Mouse (Mus musculus) olfactory bulb, adult 2 months (tissue): ENCODE data around the gene Gtf2a1l. TPM values are rescaled to one million over a fixed set of nuclear protein-coding genes. Genes with fewer than 3 reads are reported as not detected.

Experiments
- H3K27ac ChIP-seq: fragments of 200-500 bp; 2 replicates; pipeline ENCODE4 v1.5.1; 2012; ENCODE audit warnings: low read depth, low read length; ENCODE audit not compliant: insufficient read depth
- H3K4me1 ChIP-seq: fragments of 200-500 bp; 2 replicates; pipeline ENCODE4 v1.6.1; 2012; ENCODE audit warnings: low read length; ENCODE audit not compliant: control insufficient read depth, insufficient read depth
- H3K4me3 ChIP-seq: fragments of 200-500 bp; 2 replicates; pipeline ENCODE4 v1.5.1; 2012; ENCODE audit warnings: mild to moderate bottlenecking, low read depth, low read length, moderate library complexity; ENCODE audit not compliant: insufficient read depth
- CTCF ChIP-seq: fragments of 200-500 bp; IDR thresholded peaks from 2 replicates; pipeline ENCODE4 v1.5.1; 2012; ENCODE audit warnings: low read depth, mild to moderate bottlenecking, low read length, moderate library complexity; ENCODE audit not compliant: insufficient read depth
- POLR2A ChIP-seq: fragments of 200-500 bp; IDR thresholded peaks from 2 replicates; pipeline ENCODE4 v1.6.1; 2012; ENCODE audit warnings: mild to moderate bottlenecking, low read depth, low read length, moderate library complexity; ENCODE audit not compliant: insufficient read depth
- WGBS: fragments of 180-500 bp; shearing (Covaris S2); methylation state at CpG from one replicate; pipeline ENCODE4 v1.1.7; 2018; 5-methylcytosine and 5-hydroxymethylcytosine counted together
- polyA plus RNA-seq: library from polyadenylated mRNA; stranded (reverse); fragments of >200 nt; gene quantifications from 2 replicates; pipeline ENCODE4 v1.2.4, GENCODE M21; 2012; ENCODE audit warnings: low replicate concordance; ENCODE audit not compliant: missing spikeins, insufficient read depth, insufficient read length

Gtf2a1l gene
- polyA plus RNA-seq, 1 experiment = not detected

DNA sequence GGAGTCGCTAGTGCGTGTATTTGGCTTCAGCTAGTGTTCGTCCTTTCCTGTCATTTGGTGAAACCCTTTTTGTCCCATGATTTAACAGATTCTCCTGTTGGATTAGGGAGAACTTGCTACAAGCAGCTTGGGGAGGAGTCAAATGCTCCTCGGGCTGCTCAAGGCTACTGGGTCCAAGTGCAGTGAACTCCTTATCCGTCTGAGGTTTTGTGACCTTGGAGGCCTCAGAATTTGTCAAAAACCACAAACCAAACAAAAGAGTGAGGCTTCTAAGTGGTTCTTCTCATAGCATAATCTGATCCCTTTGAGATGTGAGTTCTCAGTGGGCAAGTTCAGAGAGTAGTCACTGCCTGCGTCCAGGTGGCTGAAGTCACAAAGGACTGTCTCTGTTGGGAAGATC, 87.3 kb downstream of the Gtf2a1l start:
- Histone ChIP-seq H3K27ac (no peak overlapping the region), H3K4me1 (peaks cover 31% of the 10 kb centered on the region), H3K4me3 (no peak overlapping the region)
- WGBS = 73% methylated on average over 6 of the region's 6 CpGs
- no peak for TF ChIP-seq POLR2A
- TF ChIP-seq CTCF = no peak

DNA sequence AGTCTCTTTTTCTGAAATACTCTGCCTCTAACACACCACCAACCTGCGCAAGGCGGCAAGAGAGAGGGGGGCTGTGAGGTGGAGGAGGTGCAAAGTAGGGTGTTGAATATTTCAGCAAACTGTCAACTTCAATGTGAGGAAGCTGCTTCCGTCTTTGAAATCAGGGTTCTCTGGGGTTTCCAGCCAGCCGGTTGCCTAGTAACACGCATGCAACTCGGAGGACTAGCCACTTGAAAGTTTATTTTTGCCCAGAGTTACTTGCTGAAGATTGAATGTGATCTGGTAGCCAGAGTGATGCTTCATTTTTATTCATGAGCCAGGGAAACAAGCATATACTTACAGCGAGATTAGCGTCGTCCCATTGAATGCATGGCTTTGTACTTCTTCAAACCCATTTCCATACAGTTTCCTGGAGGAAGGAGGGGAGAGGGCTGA, 89.6 kb downstream of the Gtf2a1l start:
- Histone ChIP-seq H3K4me1 (peaks cover 35% of the 10 kb centered on the region), H3K4me3 (no peak overlapping the region), H3K27ac (no peak overlapping the region)
- no peak for TF ChIP-seq CTCF
- TF ChIP-seq POLR2A = no peak
- WGBS = 23% methylated on average over 9 of the region's 9 CpGs

DNA sequence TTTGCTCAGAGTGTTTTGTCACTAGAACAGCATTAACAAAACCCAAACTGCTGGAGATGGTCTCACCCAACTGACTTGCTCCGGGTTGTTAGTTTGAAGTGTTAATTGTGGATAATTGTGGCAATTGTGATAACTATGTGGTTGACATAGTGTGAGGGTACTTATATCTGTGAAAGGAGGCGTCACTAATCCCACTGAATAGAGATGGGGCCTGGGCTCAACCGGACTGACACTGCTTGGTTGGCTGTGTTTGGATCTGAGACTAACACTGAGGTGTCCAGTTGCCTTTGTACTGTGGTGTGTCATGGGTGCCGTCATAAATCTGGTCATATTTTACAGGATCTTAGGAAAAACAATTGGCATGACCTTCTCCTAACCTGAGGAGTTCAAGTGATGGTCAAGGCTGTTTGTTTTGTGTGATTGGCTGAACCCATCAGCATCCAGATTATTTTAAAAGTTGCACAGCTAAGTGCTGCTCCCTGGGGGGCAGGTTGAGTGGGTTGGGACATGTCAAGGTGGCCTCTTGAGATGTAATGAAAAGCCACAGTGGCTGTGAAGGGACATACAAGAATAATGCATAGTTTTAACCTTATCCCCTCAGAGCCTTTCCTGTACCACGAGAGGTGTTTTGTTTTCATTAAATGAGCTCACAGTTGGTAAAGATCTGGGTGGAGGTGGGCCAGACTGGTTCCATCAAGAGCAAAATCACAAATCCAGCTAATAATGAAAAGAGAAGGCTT, 95.1 kb downstream of the Gtf2a1l start:
- Histone ChIP-seq H3K4me3 (no peak overlapping the region), H3K4me1 (peaks cover 14% of the 10 kb centered on the region), H3K27ac (no peak overlapping the region)
- no peak for TF ChIP-seq CTCF
- TF ChIP-seq POLR2A = no peak
- WGBS = 49% methylated on average over 5 of the region's 5 CpGs

DNA sequence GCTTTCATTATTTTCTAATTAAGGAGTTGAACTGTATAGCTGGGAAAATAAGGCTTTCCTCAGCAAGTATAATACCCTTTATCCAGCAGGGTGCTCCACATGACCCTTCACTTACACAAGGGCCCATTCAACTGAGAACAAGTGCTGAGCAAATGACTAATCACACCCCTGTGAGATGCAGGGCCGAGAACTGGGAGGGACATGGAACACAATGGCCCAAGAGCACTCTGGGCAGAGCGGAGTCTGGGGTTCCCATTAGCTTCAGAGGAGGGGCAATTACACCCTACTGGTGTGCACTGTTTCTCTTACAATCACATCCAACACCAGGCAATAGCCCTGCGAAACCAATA, 95.7 kb downstream of the Gtf2a1l start:
- no peak overlapping the region for H3K27ac ChIP-seq
- 56% methylated on average over 3 of the region's 3 CpGs for WGBS
- TF ChIP-seq CTCF (no peak), POLR2A (no peak)

More for the DNA sequence above, 95.7 kb downstream of the Gtf2a1l start:
- no peak overlapping the region for H3K4me3 ChIP-seq
- peaks cover 12% of the 10 kb centered on the region; the same call in 1 of the 2 replicates for H3K4me1 ChIP-seq

Other genes with a start within 250 kb of the Gtf2a1l start
- gene Foxn2, start 227.9 kb upstream of the Gtf2a1l start, polyA plus RNA-seq = not detected in 2 replicates
- not detected in 2 replicates for gene Ppp1r21, start 138.5 kb upstream of the Gtf2a1l start, polyA plus RNA-seq
- not detected in 2 replicates for gene Ston1, start 71.0 kb upstream of the Gtf2a1l start, polyA plus RNA-seq
- not detected in 2 replicates for gene Lhcgr, start 123.3 kb downstream of the Gtf2a1l start, polyA plus RNA-seq